Mouse (Mus musculus) C2C12 (cell line): ENCODE measurements around the gene Smtn. TPM values are rescaled to one million over a fixed set of nuclear protein-coding genes. Genes with fewer than 3 reads are reported as not detected.

Source experiments
- H3K27me3 ChIP-seq: one replicate; pipeline ENCODE4 v1.6.1; 2011; ENCODE audit not compliant: control insufficient read depth, insufficient read depth, insufficient read length
- H3K36me3 ChIP-seq: one replicate; pipeline ENCODE4 v1.6.1; 2011; ENCODE audit not compliant: control insufficient read depth, insufficient read depth
- H3K4me3 ChIP-seq: one replicate; pipeline ENCODE4 v1.5.1; 2011; ENCODE audit warnings: mild to moderate bottlenecking, control low read depth; ENCODE audit not compliant: poor library complexity, insufficient read depth, severe bottlenecking
- H3K79me2 ChIP-seq: one replicate; pipeline ENCODE4 v1.6.1; 2011; ENCODE audit not compliant: control insufficient read depth, insufficient read depth
- H3K79me3 ChIP-seq: one replicate; pipeline ENCODE4 v1.6.1; 2011; ENCODE audit warnings: low read depth, control low read depth
- H3ac ChIP-seq: one replicate; pipeline ENCODE3; 2011; ENCODE audit warnings: low read depth; ENCODE audit not compliant: control insufficient read depth, insufficient read length
- CEBPB ChIP-seq: IDR thresholded peaks from one replicate; pipeline ENCODE4 v1.6.1; 2011; ENCODE audit warnings: low read depth, mild to moderate bottlenecking, control low read depth, moderate library complexity
- CTCF ChIP-seq: IDR thresholded peaks from one replicate; pipeline ENCODE4 v1.5.1; 2011; ENCODE audit not compliant: control insufficient read depth, insufficient read depth, insufficient read length
- FOSL1 ChIP-seq: IDR thresholded peaks from one replicate; pipeline ENCODE4 v1.8.0; 2011; ENCODE audit warnings: mild to moderate bottlenecking, low read length; ENCODE audit not compliant: poor library complexity, insufficient read depth, severe bottlenecking
- MAX ChIP-seq: IDR thresholded peaks from one replicate; pipeline ENCODE4 v1.6.1; 2011; ENCODE audit warnings: mild to moderate bottlenecking, control low read depth
- MYOD1 ChIP-seq: IDR thresholded peaks from one replicate; pipeline ENCODE4 v1.6.1; 2011; ENCODE audit warnings: low read depth; ENCODE audit not compliant: control insufficient read depth, insufficient read length
- MYOG ChIP-seq: IDR thresholded peaks from one replicate; pipeline ENCODE4 v1.6.1; 2011; ENCODE audit not compliant: control insufficient read depth, insufficient read length; ENCODE audit errors: extremely low read depth
- USF1 ChIP-seq: IDR thresholded peaks from one replicate; pipeline ENCODE4 v1.6.1; 2011; ENCODE audit warnings: low read depth, mild to moderate bottlenecking, control low read depth, moderate library complexity
- polyA plus RNA-seq: library from polyadenylated mRNA; unstranded; fragments of >200 nt; fragmentation: generic; extraction: Trizol; gene quantifications from one replicate; pipeline ENCODE4 v1.2.1, GENCODE M21; 2012; ENCODE audit warnings: missing spikeins

The Smtn gene
- polyA plus RNA-seq, 1 experiment = 45.9 TPM

DNA sequence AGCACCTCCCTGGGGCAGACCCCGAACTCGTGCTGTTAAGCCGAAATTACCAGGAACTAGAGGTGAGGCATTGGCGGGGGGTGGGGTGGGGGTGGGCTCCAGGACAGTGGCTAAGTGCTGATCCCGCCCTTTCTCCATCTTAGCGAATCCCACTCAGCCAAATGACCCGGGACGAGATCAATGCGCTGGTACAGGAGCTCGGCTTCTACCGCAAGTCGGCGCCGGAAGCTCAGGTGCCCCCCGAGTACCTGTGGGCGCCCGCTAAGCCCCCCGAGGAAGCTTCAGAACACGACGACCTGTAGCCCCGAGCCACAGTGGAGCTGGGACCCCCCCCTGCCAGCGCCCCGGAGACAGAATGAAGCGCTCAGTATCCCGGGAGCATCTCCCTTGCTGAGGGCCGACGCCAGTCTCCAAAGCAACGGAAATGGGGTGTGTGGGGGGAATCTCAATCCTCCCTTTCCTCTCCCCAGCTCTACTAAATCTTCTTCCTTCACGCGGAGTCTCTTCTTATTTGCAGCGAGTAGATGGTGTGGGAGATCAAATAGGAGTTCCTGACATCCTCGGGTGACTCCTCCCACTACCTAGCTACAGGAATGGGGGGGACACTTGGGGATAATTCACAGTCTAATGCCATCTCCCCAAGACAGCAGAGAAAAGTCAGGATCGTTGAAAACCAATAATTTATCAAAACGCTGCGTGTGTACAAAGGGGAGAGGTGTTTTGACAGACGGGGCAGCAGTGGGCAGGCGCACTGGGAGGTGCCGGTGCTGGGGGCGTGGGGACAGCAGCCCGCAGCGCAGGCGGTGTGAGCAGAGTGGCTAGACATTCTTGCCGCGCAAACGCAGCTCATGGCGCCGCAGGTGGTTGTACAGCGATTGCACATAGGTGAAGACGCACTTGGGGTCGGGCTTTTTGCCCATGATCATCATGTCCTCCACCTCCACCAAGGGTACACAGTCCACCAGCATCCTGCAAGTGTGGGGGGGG is 23.3 kb downstream of the Smtn start:
- Histone ChIP-seq H3K4me3 (no peak overlapping the region), H3K27me3 (no peaks in the 10 kb centered on the region), H3K36me3 (peaks cover 31% of the 10 kb centered on the region), H3K79me2 (no peaks in the 10 kb centered on the region), H3ac (no peak overlapping the region), H3K79me3 (no peaks in the 10 kb centered on the region)
- TF ChIP-seq FOSL1 (no peak), CTCF (no peak), MAX (no peak), USF1 (no peak), MYOD1 (no peak), CEBPB (no peak), MYOG (no peak)

DNA sequence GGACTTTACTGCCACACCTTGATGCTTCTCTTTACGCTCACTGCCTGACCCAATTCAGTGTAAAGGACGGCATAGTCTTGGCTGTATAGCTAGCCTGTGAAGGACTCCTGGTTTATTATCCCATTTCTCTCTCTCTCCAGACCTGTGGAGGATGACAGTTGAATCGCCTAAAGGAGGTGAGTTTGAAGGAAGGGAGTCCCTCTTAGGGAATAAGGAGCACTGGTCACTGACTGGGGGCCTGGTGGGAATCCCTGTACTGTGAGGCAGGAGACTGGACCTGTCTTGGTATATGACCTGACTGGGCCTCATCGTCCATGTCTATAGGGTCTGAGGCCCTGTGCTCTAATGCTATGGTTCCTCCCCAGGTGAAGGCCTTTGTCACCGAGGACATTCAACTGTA is 24.3 kb downstream of the Smtn start:
- H3K4me3 ChIP-seq = no peak overlapping the region
- no peak overlapping the region for H3ac ChIP-seq
- H3K79me3 ChIP-seq = no peaks in the 10 kb centered on the region
- TF ChIP-seq CTCF (no peak), USF1 (no peak), FOSL1 (no peak), MYOD1 (no peak), CEBPB (no peak), MYOG (no peak), MAX (no peak)
- no peaks in the 10 kb centered on the region for H3K27me3 ChIP-seq
- H3K36me3 ChIP-seq = peaks cover 23% of the 10 kb centered on the region
- H3K79me2 ChIP-seq = no peaks in the 10 kb centered on the region

DNA sequence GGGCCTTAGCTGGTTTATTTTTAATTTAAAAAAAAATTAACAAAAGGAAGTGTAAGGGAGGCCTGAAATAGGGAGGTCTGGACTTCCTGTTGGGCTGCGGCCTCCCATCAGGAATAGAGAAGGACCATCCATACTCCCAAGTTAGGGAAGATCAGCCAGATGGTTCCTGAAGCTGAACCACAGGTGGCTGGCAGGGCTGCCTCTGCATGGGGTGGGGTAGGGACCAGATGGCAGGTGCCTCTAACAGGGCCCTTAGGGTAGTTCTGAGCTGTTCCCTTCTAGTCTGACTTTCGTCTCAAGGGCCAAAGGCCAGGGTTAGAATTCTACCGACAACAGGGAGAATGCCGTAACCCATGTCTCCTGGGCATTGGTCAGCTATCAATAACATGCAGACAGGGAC is 24.8 kb downstream of the Smtn start:
- Histone ChIP-seq H3K36me3 (peaks cover 19% of the 10 kb centered on the region), H3K79me2 (no peaks in the 10 kb centered on the region), H3ac (peak overlapping the region; percentile 24), H3K4me3 (no peak overlapping the region), H3K27me3 (no peaks in the 10 kb centered on the region), H3K79me3 (no peaks in the 10 kb centered on the region)
- TF ChIP-seq USF1 (no peak), FOSL1 (no peak), MYOD1 (no peak), CTCF (no peak), CEBPB (no peak)

DNA sequence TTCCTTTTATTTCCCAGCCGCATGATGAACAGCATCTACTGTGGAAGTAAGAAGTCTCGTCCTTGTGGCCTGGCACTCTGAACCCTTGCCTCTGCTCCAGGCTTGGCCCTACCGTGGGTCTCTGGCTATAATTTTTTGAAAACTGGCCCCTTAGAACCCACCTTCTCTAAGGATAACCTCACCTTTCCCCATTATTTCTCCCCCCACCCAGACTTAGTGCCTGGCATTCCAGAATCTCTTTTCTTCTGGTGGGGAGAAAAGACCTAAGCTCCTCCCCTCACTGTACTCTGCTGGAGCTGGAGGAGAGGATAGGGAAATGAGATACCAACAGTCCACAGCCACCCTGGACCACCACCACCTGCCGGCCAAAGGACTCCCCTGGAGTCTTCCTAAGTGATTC is 25.2 kb downstream of the Smtn start:
- peaks cover 15% of the 10 kb centered on the region for H3K36me3 ChIP-seq
- H3K27me3 ChIP-seq = no peaks in the 10 kb centered on the region
- TF ChIP-seq MYOG = no peak
- no peaks in the 10 kb centered on the region for H3K79me3 ChIP-seq
- H3ac ChIP-seq = peak overlapping the region; percentile 75
- H3K4me3 ChIP-seq = peak overlapping the region; percentile 51
- H3K79me2 ChIP-seq = no peaks in the 10 kb centered on the region

DNA sequence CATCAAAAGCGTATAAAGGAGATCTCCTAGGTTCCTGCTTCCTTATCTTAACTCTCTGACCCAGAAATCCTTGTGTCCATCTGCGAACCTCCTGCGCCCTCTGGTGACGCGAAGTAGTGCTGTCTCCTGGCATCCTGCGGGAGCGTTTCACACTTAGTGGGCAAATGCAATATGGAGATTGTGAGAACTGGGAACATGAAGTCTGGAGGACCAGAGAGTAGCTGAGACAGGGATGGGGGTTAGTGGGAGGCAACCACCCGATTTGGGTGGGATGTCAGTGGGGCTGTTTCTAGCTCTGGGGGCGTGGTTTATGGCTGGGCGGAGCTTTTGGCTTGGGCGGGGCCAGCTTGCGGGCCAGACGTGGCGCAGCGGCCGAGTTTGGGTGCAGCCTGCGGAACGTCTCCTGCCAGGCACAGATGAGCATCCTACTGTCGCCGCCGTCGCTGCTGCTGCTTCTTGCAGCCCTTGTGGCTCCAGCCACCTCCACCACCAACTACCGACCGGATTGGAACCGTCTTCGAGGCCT is 25.8 kb downstream of the Smtn start, which contains the start of gene Selenom:
Selenom (plus strand) TSS at position 156 of the 526 bp plus-strand sequence.
- Histone ChIP-seq H3K79me3 (no peaks in the 10 kb centered on the region), H3K79me2 (no peaks in the 10 kb centered on the region), H3K36me3 (peaks cover 8% of the 10 kb centered on the region), H3K4me3 (peak within 1 kb of the TSS; percentile 51), H3ac (peak within 1 kb of the TSS; percentile 75), H3K27me3 (no peaks in the 10 kb centered on the region)
- TF ChIP-seq MAX (no peak), CTCF (peak; percentile 78)

DNA sequence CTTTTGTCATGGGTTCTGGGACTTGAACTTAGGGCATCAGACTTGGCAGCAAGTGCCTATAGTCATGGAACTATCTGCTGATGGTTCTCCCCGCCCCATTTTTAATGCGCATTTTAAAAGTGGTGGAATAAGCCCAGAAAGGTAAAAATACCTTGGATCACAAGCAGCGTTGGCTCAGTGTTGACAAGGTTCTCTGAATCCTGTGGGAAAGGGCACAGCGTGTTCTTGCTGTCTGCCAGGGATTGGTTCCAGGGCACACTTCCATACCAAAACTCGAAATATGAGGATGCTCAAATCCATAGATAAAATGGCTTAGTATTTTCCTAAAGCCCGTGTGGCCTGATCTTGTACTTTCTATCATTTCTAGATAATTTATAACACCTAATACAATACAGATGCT is 27.1 kb downstream of the Smtn start:
- TF ChIP-seq CTCF (no peak), FOSL1 (no peak), MYOD1 (no peak), MYOG (no peak), USF1 (no peak), MAX (no peak), CEBPB (no peak)
- H3K79me2 ChIP-seq = no peaks in the 10 kb centered on the region
- H3K4me3 ChIP-seq = no peak overlapping the region
- H3K79me3 ChIP-seq = no peaks in the 10 kb centered on the region
- H3ac ChIP-seq = no peak overlapping the region
- H3K36me3 ChIP-seq = no peaks in the 10 kb centered on the region
- no peaks in the 10 kb centered on the region for H3K27me3 ChIP-seq
